Mouse (Mus musculus) stomach, postnatal 0 days (tissue): ENCODE measurements around the gene Rabggta. TPM values are rescaled to one million over a fixed set of nuclear protein-coding genes. Genes with fewer than 3 reads are reported as not detected.

ENCODE experiments used
- ATAC-seq: fragments of 200-750 bp; cut with Nextera tagmentation; 2 replicates; pipeline ENCODE4 v1.8.0; 2017; ENCODE audit not compliant: low FRiP score, low TSS enrichment
- DNase-seq: peaks from one replicate; pipeline ENCODE4 v3.0.0-alpha.2; 2016; ENCODE audit warnings: low spot score
- H3K27ac ChIP-seq: fragments of 300-500 bp; sonication (generic); replicated peaks from 2 replicates; pipeline ENCODE4 v1.5.1; 2014; ENCODE audit warnings: mild to moderate bottlenecking, control low read depth
- H3K27me3 ChIP-seq: fragments of 300-500 bp; sonication (generic); 2 replicates; pipeline ENCODE4 v1.6.1; 2014; ENCODE audit warnings: low read length; ENCODE audit not compliant: control insufficient read depth, insufficient read depth
- H3K36me3 ChIP-seq: fragments of 300-500 bp; sonication (generic); 2 replicates; pipeline ENCODE4 v1.6.1; 2014; ENCODE audit warnings: low read length, mixed read lengths; ENCODE audit not compliant: control insufficient read depth, insufficient read depth
- H3K4me1 ChIP-seq: fragments of 300-500 bp; sonication (generic); replicated peaks from 2 replicates; pipeline ENCODE4 v1.6.1; 2014; ENCODE audit warnings: antibody characterized with exemption; ENCODE audit not compliant: control insufficient read depth, insufficient read depth
- H3K4me2 ChIP-seq: fragments of 300-500 bp; sonication (generic); replicated peaks from 2 replicates; pipeline ENCODE4 v1.6.1; 2014; ENCODE audit warnings: low read depth, mild to moderate bottlenecking, control low read depth, moderate library complexity
- H3K4me3 ChIP-seq: fragments of 300-500 bp; sonication (generic); 2 replicates; pipeline ENCODE4 v1.5.1; 2014; ENCODE audit warnings: low read depth, low read length, control low read depth
- H3K9ac ChIP-seq: fragments of 300-500 bp; sonication (generic); 2 replicates; pipeline ENCODE4 v1.6.1; 2014; ENCODE audit warnings: mild to moderate bottlenecking, low read length, control low read depth, mixed read lengths
- H3K9me3 ChIP-seq: fragments of 300-500 bp; sonication (generic); 2 replicates; pipeline ENCODE4 v1.6.1; 2016; ENCODE audit warnings: low read length; ENCODE audit not compliant: control insufficient read depth
- CTCF ChIP-seq: IDR thresholded peaks from 2 replicates; pipeline ENCODE4 v1.5.1; 2016; ENCODE audit warnings: antibody characterized with exemption, low read depth, mild to moderate bottlenecking, moderate library complexity
- EP300 ChIP-seq: optimal IDR thresholded peaks from 2 replicates; pipeline ENCODE3; 2016; ENCODE audit warnings: antibody characterized with exemption
- WGBS: fragments of 180-500 bp; shearing (Covaris S2); extraction: QIAGEN DNeasy Blood & Tissue Kit; methylation state at CpG from one replicate; pipeline ENCODE4 v1.1.7; 2014; 5-methylcytosine and 5-hydroxymethylcytosine counted together
- polyA plus RNA-seq: library from polyadenylated mRNA; unstranded; fragments of >200 nt; fragmentation: Nextera tagmentation; extraction: Ambion mirVana; gene quantifications from 2 replicates; pipeline ENCODE4 v1.2.1, GENCODE M21; 2015

Rabggta gene
- polyA plus RNA-seq, 1 experiment from 2014 or later = 27.3 TPM

- Histone ChIP-seq H3K36me3 (no peaks in the 10 kb centered on the region; the same call in 1 of the 2 replicates), H3K27ac (0 out of 2 replicates have a peak overlapping the region, but pooled peaks have one; percentile 18), H3K4me3 (no peak overlapping the region), H3K9ac (no peak overlapping the region), H3K9me3 (no peaks in the 10 kb centered on the region), H3K4me1 (no peaks in the 10 kb centered on the region), H3K4me2 (no peak overlapping the region), H3K27me3 (no peaks in the 10 kb centered on the region)
- TF ChIP-seq EP300 = no peak
- TF ChIP-seq CTCF = no peak
- ATAC-seq (peak; percentile 75), DNase-seq (peak; percentile 37)
- 77% methylated on average over 8 of the region's 8 CpGs for WGBS
These were observed 15.9 kb downstream of the Rabggta start for GRCm38 (mm10) chr14:55706051-55706600.

DNA sequence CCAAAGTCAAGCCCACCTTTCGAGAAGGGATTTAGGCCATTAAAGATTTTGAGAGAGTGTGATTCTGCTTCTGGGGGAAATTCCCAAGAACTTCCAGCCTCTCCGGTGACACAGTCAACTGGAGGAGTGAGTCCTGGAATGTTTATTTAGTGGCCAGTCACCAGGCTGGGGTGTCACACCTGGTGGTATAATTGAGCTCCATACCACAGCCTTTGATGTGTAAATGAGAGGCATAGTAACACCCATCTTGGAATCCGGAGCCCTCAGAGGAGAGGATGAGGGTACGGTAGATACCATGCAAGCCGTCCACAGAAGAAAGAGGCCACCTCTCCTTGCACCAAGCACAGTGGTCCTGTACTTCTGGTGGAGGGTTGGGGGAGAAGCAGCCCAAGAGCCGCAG is 19.3 kb downstream of the Rabggta start:
- TF ChIP-seq CTCF (no peak), EP300 (no peak)
- Histone ChIP-seq H3K9ac (no peak overlapping the region), H3K9me3 (no peaks in the 10 kb centered on the region), H3K27me3 (no peaks in the 10 kb centered on the region), H3K27ac (0 out of 2 replicates have a peak overlapping the region, but pooled peaks have one; percentile 9), H3K4me2 (no peak overlapping the region), H3K4me3 (no peak overlapping the region), H3K36me3 (no peaks in the 10 kb centered on the region; the same call in 1 of the 2 replicates), H3K4me1 (no peaks in the 10 kb centered on the region)
- DNase-seq (no peak), ATAC-seq (no peak)
- 43% methylated on average over 6 of the region's 6 CpGs for WGBS

- TF ChIP-seq EP300 = no peak
- TF ChIP-seq CTCF = no peak
- no peak for ATAC-seq
- no peaks in the 10 kb centered on the region for H3K4me1 ChIP-seq
- no peaks in the 10 kb centered on the region for H3K27me3 ChIP-seq
- no peak overlapping the region for H3K9ac ChIP-seq
- WGBS = 47% methylated on average over 9 of the region's 9 CpGs
- H3K4me3 ChIP-seq = no peak overlapping the region
- H3K36me3 ChIP-seq = no peaks in the 10 kb centered on the region
- H3K27ac ChIP-seq = no peak overlapping the region
- H3K9me3 ChIP-seq = no peaks in the 10 kb centered on the region
- no peak overlapping the region for H3K4me2 ChIP-seq
- DNase-seq = no peak
These were observed 20.9 kb downstream of the Rabggta start for GRCm38 (mm10) chr14:55701131-55701530.

GRCm38 (mm10) chr14:55697226-55697625 is 24.8 kb downstream of the Rabggta start:
- Histone ChIP-seq H3K36me3 (no peaks in the 10 kb centered on the region), H3K9ac (no peak overlapping the region), H3K27ac (no peak overlapping the region), H3K4me2 (no peak overlapping the region), H3K4me1 (no peaks in the 10 kb centered on the region), H3K9me3 (no peaks in the 10 kb centered on the region), H3K4me3 (no peak overlapping the region), H3K27me3 (no peaks in the 10 kb centered on the region)
- DNase-seq (no peak), ATAC-seq (no peak)
- 77% methylated on average over 4 of the region's 4 CpGs for WGBS
- no peak for TF ChIP-seq CTCF

DNA sequence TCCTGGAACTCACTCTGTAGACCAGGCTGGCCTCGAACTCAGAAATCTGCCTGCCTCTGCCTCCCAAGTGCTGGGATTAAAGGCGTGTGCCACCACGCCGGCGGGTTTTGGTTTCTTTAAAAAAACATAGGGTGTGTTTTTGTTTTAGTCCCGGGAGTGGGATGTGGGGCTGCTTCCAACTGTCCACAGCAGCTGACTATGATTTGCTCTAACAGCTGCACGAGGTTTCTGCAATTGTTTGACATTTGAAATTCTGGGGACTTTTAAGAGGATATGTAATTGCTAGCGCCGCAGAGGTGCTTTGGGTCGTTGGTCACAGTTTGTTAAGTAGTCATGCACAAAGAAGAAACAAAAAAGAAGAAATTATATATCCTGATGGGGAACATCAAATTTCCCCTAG is 32.6 kb downstream of the Rabggta start:
- H3K4me1 ChIP-seq = no peaks in the 10 kb centered on the region
- no peak overlapping the region for H3K27ac ChIP-seq
- no peaks in the 10 kb centered on the region for H3K27me3 ChIP-seq
- H3K36me3 ChIP-seq = no peaks in the 10 kb centered on the region
- no peak for TF ChIP-seq EP300
- no peak overlapping the region for H3K4me3 ChIP-seq
- H3K4me2 ChIP-seq = no peak overlapping the region
- DNase-seq = no peak
- no peak for ATAC-seq
- 56% methylated on average over 10 of the region's 10 CpGs for WGBS
- no peak overlapping the region for H3K9ac ChIP-seq
- H3K9me3 ChIP-seq = no peaks in the 10 kb centered on the region

DNA sequence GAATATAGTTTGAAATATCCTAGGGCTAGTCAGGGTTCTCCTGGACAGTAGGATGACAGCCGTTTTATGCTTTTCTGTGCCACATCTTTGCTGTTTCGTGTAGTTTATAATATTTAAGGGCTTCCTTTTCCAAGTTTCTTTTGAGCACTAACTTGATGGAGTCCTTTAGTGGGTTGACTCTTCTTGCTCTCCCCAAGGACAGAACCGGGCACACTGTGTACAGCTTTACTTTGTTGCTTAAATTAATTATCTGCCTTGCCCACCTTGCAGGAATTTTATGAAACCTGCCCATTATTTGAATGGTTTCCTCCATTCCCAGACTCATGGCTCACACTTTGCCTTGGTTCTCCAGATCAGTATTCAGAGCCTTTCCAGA is 40.0 kb downstream of the Rabggta start:
- H3K4me1 ChIP-seq = no peaks in the 10 kb centered on the region
- WGBS = 9% methylated on average over 3 of the region's 3 CpGs
- ATAC-seq (no peak), DNase-seq (no peak)
- TF ChIP-seq EP300 (no peak), CTCF (no peak)
- peak overlapping the region; percentile 76 for H3K4me3 ChIP-seq
- no peaks in the 10 kb centered on the region for H3K9me3 ChIP-seq
- H3K36me3 ChIP-seq = peaks cover 11% of the 10 kb centered on the region
- peak overlapping the region; percentile 43; the same call in 1 of the 2 replicates for H3K9ac ChIP-seq
- no peaks in the 10 kb centered on the region for H3K27me3 ChIP-seq
- peak overlapping the region; percentile 90 for H3K27ac ChIP-seq
- H3K4me2 ChIP-seq = peak overlapping the region; percentile 83
